Mouse (Mus musculus) E14TG2a.4 (cell line): ENCODE data around the gene Nrxn3.
A peak's percentile ranks its signal among the peaks of the same experiment; 100 is the strongest.

ENCODE experiments used
- H3K27me3 ChIP-seq: 2 replicates; pipeline ENCODE4 v1.6.1; 2014; ENCODE audit warnings: low read length, control low read depth; ENCODE audit not compliant: insufficient read depth
- H3K36me3 ChIP-seq: 2 replicates; pipeline ENCODE4 v1.6.1; 2014; ENCODE audit warnings: low read length, control low read depth; ENCODE audit not compliant: insufficient read depth
- H3K4me1 ChIP-seq: replicated peaks from 2 replicates; pipeline ENCODE4 v1.6.1; 2014; ENCODE audit warnings: low read depth, low read length, control low read depth
- H3K4me3 ChIP-seq: replicated peaks from 2 replicates; pipeline ENCODE4 v1.5.1; 2014; ENCODE audit warnings: mild to moderate bottlenecking, low read length
- H3K9me3 ChIP-seq: 2 replicates; pipeline ENCODE4 v1.6.1; 2014; ENCODE audit warnings: low read length, control low read depth
- CTCF ChIP-seq: conservative IDR thresholded peaks from 2 replicates; pipeline ENCODE4 v1.5.1; 2014; ENCODE audit warnings: low read length
- NANOG ChIP-seq: IDR thresholded peaks from 2 replicates; pipeline ENCODE4 v1.6.1; 2014; ENCODE audit warnings: borderline replicate concordance, low read length, mixed read lengths
- POU5F1 ChIP-seq: IDR thresholded peaks from 2 replicates; pipeline ENCODE4 v1.6.1; 2014; ENCODE audit warnings: low read length, borderline replicate concordance

Nrxn3 gene

DNA sequence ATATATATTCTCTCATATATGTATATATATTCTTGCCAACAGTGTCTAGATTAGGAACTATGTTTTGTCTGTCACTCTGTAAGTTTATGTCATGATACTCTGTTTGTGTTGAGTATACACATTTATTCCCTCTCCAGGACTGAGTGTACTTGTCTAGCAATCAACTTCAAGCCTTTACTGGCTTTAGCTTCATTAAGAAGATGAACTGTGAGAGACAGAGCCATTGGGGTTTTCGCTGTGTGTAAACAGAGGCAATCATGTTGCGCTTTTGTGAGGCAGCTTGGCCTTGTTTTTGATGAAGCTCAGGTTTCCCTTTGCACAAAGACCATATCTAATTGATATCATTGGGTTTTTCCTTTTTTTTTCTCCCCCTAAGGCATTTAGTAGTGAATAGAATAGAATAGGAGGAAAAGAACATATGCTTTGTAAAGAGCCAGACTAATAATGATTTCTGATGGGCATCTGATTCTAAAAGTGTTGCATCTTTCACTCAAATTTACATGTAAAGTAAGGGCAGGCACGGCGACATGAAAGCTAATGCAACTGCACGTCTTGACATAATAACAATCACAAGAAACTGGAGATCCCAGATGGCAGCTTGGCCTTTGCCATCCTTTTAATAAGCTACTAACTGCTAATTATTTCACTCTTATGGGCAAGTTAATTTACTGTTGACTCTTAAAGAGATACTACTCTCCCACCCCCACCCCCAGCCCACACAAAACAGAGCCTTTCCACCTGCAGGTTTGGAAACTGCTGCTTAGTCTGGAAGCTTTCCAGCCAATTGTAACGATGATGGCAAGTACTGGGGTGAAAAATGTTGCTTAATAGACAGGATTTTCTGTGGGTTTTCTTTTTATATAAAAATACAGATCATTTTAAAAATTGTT, 137.0 kb downstream of the Nrxn3 start:
- Histone ChIP-seq H3K36me3 (no peaks in the 10 kb centered on the region), H3K27me3 (no peaks in the 10 kb centered on the region), H3K4me3 (no peak overlapping the region), H3K9me3 (no peaks in the 10 kb centered on the region), H3K4me1 (no peaks in the 10 kb centered on the region)
- TF ChIP-seq POU5F1 = no peak
- no peak for TF ChIP-seq CTCF
- TF ChIP-seq NANOG = no peak

- Histone ChIP-seq H3K36me3 (no peaks in the 10 kb centered on the region), H3K27me3 (no peaks in the 10 kb centered on the region), H3K4me1 (no peaks in the 10 kb centered on the region), H3K4me3 (no peak overlapping the region), H3K9me3 (no peaks in the 10 kb centered on the region)
- TF ChIP-seq CTCF (no peak), NANOG (no peak), POU5F1 (no peak)
Measured at GRCm38 (mm10) chr12:88860397-88860796, 137.7 kb downstream of the Nrxn3 start.

DNA sequence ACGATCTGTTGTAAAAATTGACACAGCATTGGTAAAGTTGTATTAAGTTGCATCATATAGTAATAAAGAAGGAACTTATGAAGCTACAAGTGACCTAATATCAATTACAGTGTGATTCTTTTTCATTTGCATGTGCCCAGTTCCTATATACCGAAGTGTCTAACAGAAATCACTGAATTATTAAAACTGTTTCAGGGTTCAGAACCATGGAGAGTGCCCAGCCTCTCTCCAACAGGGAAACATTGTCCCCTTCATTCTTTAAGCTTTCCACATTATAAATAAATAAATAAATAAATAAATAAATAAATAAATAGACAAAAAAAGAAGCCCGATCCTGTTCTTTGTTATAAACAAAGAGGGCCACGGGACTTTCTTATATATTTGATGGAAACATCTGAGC, 140.4 kb downstream of the Nrxn3 start:
- Histone ChIP-seq H3K9me3 (no peaks in the 10 kb centered on the region), H3K36me3 (no peaks in the 10 kb centered on the region), H3K4me3 (no peak overlapping the region), H3K27me3 (no peaks in the 10 kb centered on the region), H3K4me1 (no peaks in the 10 kb centered on the region)
- no peak for TF ChIP-seq POU5F1
- TF ChIP-seq NANOG = no peak
- TF ChIP-seq CTCF = no peak

DNA sequence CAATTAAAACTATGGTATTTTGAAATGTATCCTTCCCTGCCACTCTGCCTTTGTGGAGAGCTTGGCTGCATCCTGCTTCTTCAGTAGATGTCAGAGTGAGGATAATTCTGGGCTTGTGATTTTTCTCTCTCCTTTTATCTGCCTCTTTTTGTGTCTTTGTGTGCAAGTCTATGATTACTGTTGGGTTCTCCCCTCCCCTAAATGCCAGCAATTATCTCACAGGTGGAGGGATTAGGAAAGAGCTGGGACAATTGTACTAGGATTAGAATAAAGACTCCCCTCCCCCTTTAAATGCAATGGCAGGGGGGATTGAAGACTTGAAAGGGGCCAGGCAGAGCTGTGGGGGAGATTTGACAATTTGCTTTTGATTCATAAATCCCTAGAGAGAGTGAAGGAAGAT, 145.6 kb downstream of the Nrxn3 start:
- TF ChIP-seq POU5F1 (no peak), CTCF (no peak), NANOG (no peak)
- Histone ChIP-seq H3K4me3 (no peak overlapping the region), H3K4me1 (no peaks in the 10 kb centered on the region), H3K9me3 (no peaks in the 10 kb centered on the region), H3K27me3 (no peaks in the 10 kb centered on the region), H3K36me3 (no peaks in the 10 kb centered on the region)

DNA sequence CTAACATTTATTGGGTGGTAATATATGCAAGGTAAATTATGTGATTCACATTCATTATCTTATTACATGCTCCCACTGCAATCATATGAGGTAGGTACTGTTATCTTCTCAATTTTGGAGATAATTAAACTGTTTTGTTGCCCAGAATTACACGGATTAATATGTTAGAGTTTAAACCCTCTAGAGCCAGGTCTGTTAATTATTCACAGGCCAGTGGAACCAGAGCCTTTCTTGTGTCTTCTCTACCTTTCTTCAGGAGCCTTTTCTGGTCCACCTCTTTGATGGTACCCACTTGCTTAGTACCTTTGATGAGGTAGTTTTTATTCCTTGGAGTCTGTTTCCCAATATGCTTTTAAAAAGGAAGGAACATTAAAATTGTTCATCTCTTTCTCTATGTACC, 174.7 kb downstream of the Nrxn3 start:
- Histone ChIP-seq H3K27me3 (no peaks in the 10 kb centered on the region), H3K4me3 (no peak overlapping the region)
- TF ChIP-seq NANOG (no peak), CTCF (no peak), POU5F1 (no peak)

GRCm38 (mm10) chr12:88900014-88900727, 177.5 kb downstream of the Nrxn3 start:
- Histone ChIP-seq H3K9me3 (no peaks in the 10 kb centered on the region), H3K27me3 (no peaks in the 10 kb centered on the region), H3K4me1 (peaks cover 16% of the 10 kb centered on the region), H3K36me3 (no peaks in the 10 kb centered on the region), H3K4me3 (no peak overlapping the region)
- no peak for TF ChIP-seq CTCF
- TF ChIP-seq POU5F1 = no peak
- no peak for TF ChIP-seq NANOG

More for the DNA sequence above, 174.7 kb downstream of the Nrxn3 start:
- H3K9me3 ChIP-seq = no peaks in the 10 kb centered on the region
- H3K4me1 ChIP-seq = peaks cover 16% of the 10 kb centered on the region
- no peaks in the 10 kb centered on the region for H3K36me3 ChIP-seq

DNA sequence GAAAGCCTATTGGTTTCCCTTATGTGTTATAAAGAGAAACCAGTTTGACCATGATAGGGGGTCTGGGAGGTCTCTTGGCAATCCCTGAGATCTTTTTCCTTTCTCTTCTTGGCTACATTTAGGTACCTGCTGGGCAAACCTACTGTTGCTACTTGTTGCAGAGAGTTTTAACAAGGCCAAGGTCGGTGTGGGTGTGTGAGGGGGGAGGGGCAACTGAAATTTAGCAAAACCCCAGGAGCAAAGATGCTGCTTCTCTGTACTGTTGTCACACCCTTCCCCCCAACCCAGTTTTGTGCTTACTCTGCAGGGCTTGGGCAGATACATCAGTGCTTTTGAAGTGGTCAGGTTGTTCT, 178.0 kb downstream of the Nrxn3 start:
- Histone ChIP-seq H3K4me3 (no peak overlapping the region), H3K27me3 (no peaks in the 10 kb centered on the region), H3K4me1 (peaks cover 16% of the 10 kb centered on the region), H3K9me3 (no peaks in the 10 kb centered on the region), H3K36me3 (no peaks in the 10 kb centered on the region)
- TF ChIP-seq CTCF (no peak), NANOG (no peak), POU5F1 (no peak)

- TF ChIP-seq CTCF (no peak), NANOG (peak; percentile 18; the same call in 1 of the 2 replicates), POU5F1 (peak; percentile 80; the same call in 1 of the 2 replicates)
- Histone ChIP-seq H3K4me3 (no peak overlapping the region), H3K9me3 (no peaks in the 10 kb centered on the region), H3K36me3 (no peaks in the 10 kb centered on the region), H3K27me3 (no peaks in the 10 kb centered on the region), H3K4me1 (peaks cover 24% of the 10 kb centered on the region)
Measured at GRCm38 (mm10) chr12:88910761-88911160, 188.1 kb downstream of the Nrxn3 start.

- TF ChIP-seq POU5F1 (no peak), NANOG (no peak), CTCF (no peak)
- H3K4me1 ChIP-seq = no peaks in the 10 kb centered on the region
Measured at GRCm38 (mm10) chr12:88916752-88917151, 194.1 kb downstream of the Nrxn3 start.

More at GRCm38 (mm10) chr12:88916752-88917151, 194.1 kb downstream of the Nrxn3 start:
- no peak overlapping the region for H3K4me3 ChIP-seq
- H3K27me3 ChIP-seq = no peaks in the 10 kb centered on the region
- no peaks in the 10 kb centered on the region for H3K36me3 ChIP-seq
- no peaks in the 10 kb centered on the region for H3K9me3 ChIP-seq
